Mouse (Mus musculus) MEL-GATA-1-ER (cell line): ENCODE measurements around the gene Grk1.

Experiments used
- DNase-seq: peaks from one replicate; pipeline ENCODE4 v3.0.0-alpha.2; 2012; ENCODE audit warnings: low read depth; ENCODE audit errors: extremely low read depth

The Grk1 gene

DNA sequence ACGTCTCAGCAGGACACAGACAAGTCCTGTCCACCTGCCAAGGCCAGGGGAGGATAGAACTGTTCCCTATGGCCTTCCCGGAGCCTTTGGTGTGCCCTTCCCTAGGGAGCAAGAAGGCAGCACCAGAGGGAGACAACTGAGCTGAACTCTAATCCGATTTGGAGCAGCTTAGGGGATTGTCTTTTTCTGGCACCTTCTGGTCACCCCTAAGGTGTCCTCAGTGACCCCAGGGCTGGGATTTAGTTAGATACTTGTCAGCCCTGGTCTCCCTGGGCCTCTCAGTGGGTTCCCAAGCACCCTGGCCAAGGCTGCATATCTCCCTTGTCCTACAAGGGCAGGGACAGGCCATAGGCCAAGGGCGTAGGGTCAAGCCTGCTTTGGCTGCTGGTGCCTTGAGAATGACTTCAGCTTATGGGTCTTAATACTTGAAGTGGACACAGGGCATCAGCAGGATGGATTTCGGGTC, at the start of gene Grk1:
Gene Grk1, plus strand, starts transcription at position 416 of the 466 bp plus-strand sequence.
- no peak for DNase-seq

DNA sequence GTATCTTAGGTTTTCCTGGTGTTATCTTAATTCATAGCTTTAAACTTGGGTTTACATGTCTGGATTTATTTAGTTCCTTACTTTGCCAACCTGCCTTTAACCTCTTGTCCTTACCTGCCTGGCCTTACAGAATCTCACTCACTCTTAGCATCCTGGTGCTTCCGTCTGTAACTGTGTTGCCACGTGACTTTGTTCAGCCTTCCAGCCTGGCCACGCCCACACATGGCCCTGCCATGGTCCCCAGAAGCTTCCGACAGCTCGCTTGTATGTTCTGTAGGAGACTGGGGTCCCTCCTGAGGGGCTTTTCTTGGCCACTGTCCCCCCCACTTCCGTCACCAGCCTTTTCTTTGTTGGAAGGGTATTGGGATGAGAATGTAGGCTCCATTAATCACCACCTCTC, 48.7 kb upstream of the Grk1 start:
- DNase-seq = no peak

DNA sequence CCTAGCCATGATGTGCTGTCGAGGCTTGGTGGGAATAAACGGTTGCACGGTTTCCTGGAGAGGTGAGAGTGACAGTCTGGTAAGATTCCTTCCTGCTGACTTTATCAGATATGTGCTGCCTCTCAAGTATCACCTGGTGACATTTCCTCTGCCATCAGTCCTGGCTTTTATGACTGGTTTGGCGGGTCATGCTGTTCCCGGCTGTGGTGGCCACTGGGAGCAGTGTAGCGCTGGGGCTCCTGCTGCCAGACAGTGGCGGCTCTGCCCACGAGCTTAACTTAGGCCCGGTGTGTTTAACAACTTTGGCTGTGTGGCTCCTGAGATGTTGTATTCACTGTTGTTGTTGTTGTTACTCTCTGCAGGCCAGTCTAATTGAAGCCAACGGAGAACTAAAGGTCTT, 48.2 kb upstream of the Grk1 start:
- no peak for DNase-seq

DNA sequence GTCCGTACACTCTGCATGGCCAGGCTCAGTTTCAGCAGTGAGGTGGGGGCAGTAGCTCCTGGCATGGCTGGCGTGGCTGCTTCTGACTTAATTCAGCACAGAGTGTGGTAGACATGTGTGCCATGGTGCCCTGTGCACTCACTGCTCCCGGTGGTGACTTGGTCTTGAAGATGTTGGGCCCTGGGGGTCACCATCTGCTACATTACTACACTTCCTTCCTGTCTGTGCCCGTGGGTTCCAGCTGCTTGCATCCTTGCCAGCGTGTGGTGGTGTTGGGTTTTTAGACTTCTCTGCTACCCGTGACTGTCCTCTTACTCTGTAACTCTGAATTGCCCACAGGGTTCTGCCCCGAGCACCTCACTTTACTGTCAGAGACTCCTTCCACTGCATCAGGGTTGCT, 44.7 kb upstream of the Grk1 start:
- no peak for DNase-seq

DNA sequence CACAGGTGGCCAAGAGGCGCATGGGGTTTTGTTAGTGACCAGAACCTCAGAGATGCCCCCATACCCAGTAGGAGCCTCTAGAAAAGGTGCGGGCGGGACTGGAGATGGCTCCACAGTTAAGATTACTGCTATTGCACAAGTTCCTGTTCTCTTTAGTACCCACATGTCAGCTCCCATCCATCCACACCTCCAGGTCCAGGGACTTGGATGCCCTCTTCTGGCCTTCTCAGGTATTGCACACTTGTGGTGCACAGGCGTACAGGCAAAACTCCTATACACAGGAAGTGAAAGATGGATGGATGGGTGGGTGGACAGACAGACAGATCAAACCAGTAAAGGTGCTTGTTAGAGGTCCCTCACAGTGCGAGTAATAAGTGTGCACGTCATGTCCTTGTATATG, 43.0 kb upstream of the Grk1 start:
- DNase-seq = no peak

DNA sequence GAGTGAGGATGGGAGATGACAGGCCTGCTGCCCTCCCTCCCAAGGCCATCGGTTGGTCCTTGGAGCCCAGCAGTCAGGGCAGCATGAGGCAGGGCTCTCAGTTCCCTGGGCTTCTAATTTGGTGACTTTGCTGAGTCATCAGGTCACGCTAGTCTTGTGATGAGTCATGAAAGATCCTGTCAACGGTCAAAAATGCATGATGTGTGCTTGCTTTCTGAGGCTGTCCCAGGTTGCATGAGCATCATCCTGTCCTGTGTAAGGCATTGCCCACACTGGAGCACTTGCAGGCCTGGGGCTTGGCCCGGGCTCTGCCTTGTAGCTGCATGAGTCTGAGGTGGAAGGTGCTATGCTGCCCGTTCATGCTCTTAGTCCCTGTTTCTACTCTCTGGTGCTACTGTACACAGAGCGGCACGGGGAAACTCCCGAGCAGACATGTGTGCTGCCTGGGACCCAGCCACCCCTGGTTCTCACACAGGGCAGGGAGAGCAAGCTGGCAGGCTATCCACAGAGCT, 31.7 kb upstream of the Grk1 start:
- DNase-seq = no peak

DNA sequence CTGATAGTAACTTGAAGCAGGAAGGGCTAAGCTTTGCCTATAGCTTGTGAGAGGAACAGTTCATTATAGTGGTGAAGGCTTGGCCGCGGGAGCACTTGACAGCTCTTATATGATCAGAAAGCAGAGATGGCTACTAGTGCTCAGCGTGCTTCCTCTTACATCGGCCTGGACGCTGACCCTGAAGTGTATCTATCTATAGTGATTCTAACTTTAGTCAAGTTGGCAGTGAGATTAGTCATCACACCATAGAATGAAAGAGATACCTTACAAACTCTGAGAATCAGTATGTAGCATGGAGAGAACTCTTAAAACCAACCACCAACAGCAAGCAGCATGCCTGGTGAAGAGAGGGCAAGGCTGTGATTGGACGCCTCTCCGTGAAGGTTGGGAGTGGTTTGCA, 23.3 kb upstream of the Grk1 start:
- DNase-seq = no peak

DNA sequence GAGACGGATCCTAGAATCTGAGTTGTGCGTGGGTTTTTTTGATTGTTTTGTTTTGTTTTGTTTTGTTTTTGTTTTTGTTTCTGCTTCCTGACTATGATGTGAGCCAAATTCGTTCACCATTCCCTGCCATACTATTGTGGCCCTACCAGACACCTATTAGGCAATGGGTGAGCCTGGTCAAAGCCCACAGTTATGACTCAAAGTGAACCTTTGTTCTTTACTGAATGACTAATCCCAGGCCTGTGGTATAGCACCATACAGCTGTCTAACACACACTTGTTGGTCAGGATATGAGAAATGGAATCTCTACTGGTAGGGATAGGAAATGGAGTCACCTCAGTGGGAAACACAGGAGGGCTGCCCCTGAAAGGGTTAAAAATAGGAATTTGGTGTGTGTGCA, 22.3 kb upstream of the Grk1 start:
- DNase-seq = no peak

DNA sequence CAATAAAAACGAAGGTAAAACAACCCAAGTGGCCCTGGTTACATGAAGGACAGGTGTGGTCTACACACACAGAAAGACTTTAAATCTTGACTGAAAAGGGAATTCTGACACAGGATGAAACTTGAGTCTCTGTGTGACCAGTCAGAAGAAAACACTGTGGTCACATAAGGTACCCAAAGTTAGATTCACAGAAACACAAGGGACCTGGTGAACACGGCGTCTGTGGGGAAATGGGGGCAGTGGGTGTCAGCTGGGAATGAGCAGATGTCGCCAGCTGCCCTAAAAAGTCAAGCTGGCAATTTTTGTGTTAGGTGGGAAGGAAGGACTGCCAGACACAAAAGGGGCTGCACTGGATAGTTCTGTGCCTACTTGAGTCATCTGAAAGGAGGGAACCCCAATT, 21.9 kb upstream of the Grk1 start:
- no peak for DNase-seq

DNA sequence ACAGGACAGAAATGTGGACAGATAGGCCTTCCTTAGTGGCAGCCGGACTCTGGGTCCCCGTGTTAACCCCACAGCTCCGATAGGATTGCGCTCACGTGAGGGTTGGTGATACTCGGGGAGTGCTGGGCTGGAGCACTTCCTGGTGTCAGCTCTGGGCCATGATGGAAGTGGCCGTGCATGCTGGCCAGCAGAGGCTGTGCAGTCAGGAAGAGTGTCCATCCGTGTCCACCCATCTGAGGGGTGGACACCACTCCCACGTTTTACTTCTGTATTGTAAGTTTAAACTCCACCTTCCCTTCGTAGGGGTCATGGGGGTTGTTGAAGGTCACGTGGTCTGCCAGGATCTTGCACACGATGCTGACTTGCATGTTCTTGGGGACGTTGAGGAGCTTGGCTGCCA, 18.5 kb upstream of the Grk1 start:
- no peak for DNase-seq

DNA sequence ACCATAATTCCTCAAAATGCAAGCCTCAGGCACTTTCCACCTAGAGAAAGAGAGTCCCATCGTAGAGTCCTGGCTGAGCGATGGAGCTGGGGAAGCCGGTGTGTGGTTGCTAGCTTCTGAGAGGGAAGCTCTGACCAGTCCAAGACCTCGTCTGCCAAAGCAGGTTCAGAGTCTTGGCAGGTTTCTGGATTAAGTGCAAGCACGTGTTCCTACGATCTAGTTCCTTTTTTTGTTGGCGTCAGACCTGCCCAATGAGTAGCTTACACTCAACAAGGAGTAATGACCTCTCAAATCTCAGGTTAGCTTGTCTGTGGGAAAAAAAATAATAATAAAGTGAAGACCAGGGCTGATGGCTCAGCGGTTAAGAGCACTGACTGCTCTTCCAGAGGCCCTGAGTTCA, 17.2 kb upstream of the Grk1 start:
- peak; percentile 17 for DNase-seq

DNA sequence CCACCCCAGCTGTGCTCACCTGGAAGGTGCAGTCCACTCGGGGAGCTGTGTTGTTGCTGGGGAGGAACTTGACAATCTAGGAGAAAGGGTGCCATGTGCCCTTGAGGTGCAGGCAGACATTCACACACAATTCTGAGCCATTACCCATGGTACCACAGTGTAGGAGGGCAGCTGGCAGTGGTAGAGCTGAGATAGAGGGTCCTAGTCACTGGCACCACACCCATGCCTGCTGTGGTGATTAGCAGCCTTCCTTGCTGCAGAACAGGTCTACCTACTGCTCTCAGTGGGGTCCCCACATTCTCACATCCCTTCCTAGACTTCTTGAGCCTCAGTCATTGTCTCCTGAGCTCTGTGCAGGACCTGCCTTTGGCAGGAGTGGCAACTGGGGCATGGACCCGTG, 16.1 kb upstream of the Grk1 start:
- DNase-seq = no peak

DNA sequence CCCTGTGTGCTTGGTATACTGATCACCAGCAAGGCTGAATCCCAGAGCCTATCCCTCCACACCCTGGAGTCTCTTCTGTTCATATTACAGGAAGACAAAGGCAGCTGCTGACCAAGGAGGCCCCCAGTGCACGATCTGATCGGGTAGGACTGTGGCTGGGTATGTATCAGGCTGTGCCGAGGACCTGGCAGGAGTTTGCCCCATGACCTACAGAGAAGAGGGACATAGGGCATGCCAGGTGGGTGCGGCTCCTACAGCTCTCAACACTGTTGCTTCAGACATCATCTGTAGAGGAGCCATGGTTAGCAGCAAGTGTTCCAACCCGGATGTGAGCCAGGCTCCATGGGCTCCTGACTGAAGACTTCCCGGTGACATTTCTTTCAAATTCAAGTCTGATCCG, 11.0 kb upstream of the Grk1 start:
- no peak for DNase-seq

DNA sequence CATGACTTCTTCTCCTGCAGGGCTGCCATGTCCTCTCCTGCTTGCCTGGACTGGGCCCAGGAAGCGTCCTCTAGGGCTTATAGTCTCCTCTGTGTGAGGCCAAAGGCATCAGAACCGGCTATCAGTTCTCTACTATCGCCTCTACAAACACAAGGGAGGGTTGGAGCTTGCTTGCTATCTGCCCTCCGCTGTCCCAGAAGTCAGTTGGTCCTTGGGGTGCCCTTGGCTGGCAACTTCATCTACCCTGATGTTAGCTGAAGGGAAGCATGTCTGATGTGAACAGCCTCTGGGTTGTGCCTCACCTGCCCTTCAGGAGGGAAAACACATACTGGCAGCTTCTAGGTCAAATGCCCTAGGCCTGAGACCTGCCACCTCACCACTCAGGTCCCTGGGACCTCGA, 8.2 kb upstream of the Grk1 start, which contains the start of gene Atp4b:
Gene Atp4b, minus strand, starts transcription at position 101 of the 400 bp plus-strand sequence.
- DNase-seq = no peak

DNA sequence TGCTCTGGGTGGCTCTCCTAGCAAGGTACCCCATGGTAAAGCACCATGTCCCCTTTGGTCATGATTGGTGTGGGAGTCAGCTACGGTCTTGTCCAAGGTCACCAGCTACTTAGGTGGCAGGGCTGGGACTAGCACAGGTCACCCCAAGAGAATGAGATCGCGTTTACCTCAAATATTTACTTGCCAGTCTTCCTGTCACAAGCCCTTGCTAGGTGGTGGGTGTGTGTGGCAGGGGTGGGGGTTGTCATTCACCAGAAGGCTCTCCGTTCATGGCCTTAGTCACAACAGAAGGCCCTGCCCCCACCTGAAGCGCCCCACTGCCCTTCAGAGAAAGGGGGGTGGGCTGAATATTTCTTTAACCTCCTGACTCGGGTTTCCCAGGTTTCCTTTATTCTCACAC, 1.4 kb upstream of the Grk1 start:
- no peak for DNase-seq

DNA sequence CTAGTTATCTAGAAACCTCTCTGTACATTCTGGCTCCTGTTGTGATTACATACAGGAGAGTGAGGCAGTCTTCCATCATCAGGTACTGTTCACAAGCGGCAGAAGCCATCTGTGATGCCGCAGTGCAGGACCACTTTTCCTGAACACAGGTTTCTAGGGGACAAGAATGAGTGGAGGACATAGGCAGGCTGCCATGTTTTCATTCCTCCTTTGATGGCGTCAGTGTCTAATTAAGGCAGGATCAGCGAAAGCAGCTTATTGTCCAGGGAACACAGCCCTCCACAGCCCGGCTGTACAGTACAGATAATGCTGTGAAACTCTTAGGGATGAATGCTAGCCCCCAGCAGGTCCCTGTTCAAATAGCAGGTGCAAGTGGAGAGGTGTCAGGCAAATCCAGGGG, 1.1 kb downstream of the Grk1 start:
- no peak for DNase-seq

DNA sequence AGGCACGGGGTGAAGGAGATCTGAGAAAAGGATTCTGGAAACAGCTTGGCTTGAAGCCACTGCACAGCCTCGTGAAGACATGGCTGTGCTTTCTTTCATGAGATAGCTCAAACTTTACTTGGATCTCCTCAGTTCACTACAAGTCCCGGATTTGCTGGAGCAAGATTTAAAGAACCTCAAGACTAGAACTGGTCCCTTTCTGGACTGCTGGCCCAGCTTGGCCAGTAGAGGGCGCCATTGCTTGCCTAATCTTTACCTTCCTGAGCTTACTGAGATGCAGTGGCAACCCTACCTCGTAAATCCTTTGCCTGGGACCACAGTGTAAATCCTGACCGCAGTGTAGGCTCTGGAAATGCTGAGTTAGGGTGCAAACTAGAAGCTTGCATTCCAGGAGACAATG, 6.7 kb downstream of the Grk1 start:
- DNase-seq = peak; percentile 40

DNA sequence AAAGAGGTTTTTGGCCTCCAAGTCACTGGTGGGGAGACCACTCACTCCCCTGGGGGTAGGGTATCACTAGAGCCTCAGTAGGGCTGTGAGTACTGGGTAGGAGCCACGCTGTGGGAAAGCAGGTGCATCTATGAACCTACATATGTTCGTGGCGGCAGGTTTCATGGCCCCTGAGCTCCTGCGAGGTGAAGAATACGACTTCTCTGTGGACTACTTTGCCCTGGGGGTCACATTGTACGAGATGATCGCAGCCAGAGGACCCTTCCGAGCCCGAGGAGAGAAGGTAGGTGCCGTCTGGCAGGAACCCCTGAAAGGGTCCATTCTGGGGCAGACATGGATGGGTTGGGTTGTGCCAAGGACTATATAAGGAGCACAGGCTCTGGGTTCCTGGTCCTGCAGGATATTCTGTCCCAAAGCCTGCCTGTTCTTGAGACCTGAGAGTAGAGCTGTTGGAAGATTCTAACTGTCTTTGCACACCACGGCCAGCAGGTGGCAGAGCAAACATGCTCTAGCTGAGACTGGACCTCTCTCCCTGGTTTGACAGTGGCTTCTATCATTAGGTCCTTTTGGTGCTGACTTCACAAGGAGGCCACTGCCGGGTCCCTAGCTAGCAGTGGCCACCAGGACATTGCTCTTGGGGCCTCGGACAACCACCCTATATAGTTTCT, 8.1 kb downstream of the Grk1 start:
- DNase-seq = peak; percentile 22

DNA sequence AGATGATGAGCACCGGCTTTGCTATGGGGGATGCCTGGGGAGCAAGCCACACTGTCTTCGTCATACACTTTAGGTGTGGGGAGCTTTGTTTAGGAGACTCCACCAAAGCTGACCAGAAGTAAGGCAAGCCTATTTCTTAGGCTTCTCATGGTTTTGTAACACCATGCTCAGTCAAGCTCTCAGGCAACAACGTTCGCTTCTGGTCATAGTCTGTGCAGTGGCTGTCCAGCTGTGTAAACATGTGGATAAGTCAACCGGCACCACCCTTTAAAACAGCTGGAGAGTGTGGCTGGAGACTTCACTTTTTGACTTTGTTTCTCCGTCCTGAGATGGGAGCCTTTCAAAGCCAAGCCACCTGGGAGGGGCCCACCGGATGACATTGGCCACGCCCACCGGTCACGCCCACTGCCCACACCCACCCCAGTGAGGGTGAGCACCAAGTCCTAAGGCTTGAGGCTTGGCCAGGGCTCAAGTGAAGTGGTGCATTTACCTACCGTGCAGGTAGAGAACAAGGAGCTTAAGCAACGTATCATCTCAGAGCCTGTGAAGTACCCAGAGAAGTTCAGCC, 9.0 kb downstream of the Grk1 start:
- DNase-seq = no peak

DNA sequence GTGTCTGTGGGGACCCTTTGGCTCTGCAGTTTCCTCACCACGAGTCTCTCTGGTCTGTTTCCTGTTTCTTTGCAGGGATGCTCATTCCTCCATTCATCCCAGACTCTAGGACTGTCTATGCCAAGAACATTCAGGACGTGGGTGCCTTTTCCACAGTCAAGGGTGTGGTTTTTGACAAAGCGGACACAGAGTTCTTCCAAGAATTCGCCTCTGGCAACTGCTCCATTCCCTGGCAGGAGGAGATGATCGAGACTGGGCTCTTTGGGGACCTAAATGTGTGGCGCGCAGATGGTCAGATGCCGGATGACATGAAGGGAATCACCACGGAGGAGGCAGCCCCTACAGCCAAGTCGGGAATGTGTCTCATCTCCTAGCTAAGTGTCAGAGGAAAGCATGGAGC, 11.0 kb downstream of the Grk1 start:
- DNase-seq = no peak

DNA sequence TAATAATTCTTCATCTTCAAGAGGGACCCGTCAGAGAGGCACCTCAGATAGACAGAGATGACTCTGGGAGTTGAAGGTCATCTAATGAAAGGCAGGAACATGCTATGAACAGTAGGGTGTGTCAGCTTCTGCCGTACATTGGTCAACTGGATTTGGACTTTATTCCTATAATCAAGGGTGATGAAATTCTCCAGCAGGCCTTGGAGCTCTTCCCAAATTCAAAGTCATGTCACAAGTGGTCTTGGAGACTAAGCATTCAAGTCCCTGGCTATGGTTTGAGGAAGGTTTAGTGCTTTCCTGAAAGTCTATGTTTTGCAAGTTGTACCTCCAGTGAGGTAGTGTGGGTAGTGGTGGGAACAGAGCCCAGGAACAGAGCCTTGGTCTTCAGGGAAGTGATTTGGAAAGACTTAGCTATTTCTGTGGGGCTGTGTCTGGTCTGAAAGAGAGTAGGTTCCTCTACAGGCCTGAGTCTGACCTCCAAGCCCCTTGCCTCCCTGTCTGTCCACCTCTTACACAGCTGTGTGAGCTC, 14.3 kb downstream of the Grk1 start:
- no peak for DNase-seq

DNA sequence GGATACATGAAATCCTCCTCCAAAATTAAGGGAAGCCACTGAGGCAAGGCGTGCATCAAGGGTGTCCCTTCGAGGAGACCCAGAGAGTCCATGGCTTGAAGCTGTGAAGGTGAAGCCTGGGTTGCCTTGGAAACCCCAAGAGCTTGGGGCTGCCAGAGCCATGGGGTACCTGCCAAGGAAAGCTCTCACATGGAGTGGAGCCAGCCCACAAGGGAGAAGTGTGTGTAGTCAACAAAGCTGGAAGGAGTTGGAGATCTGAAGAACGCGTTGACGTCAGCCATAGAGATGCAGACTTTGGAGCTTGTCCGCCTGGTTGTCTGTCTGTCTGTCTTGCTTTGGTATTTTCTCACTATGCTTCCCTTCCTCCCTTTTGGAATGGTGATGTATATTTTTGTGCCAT, 16.1 kb downstream of the Grk1 start:
- DNase-seq = no peak

DNA sequence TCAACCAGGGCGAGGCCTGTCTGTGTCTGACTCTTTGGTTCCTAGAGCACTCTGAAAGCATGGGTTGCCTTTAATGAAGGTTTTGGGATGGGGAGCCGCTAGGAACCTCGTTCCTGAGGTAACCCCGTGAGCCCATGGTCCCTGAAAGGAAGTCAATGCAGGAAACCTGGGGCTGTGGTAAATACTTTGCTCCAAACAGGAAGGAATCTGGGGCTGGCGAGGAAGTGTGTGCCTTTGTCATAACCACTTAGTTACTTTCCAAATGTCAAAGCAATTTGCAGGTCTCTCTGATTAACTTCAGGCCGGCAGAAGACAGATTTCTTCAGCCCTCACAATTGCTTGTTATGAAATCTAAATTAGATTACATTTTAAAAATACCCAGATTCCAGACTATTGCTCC, 22.5 kb downstream of the Grk1 start:
- DNase-seq = no peak
